Mouse (Mus musculus) spleen, embryonic (tissue): Measurements from ENCODE around the gene Rassf1.

Experiments
- CTCF ChIA-PET: fragments of 350-600 bp; sonication (Branson Sonifier 250); formaldehyde crosslinking; loops from one replicate; lab custom pipeline; 2022; lab: Charles Lee

Gene Rassf1

DNA sequence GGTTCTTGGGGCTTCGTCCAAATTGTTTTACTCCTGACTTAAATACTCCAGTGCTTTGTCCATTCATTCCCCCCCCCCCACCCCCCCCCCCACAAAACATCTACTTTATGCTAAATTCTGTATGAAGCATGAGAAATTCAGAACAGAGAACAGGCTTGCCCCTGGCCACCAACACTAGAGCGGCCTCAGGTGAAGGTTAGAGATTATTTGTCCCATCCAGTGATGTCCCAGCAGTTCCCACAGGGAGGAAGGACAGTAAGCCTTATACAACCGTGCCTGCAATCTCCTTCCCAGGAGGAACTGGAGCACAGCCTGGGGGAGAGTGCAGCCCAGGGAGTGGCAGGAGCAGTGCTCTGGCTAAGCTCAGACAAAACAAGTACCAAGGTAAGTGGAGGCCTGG, 27.2 kb downstream of the Rassf1 start, which contains the start of gene Naa80:
Naa80 (plus strand) TSS at position 301 of the 400 bp plus-strand sequence.
- CTCF ChIA-PET: interaction anchor here (1.7 kb wide), 1 partner anchor 13 kb away, joined by 4 read pairs; no protein-coding TSS in a partner anchor

DNA sequence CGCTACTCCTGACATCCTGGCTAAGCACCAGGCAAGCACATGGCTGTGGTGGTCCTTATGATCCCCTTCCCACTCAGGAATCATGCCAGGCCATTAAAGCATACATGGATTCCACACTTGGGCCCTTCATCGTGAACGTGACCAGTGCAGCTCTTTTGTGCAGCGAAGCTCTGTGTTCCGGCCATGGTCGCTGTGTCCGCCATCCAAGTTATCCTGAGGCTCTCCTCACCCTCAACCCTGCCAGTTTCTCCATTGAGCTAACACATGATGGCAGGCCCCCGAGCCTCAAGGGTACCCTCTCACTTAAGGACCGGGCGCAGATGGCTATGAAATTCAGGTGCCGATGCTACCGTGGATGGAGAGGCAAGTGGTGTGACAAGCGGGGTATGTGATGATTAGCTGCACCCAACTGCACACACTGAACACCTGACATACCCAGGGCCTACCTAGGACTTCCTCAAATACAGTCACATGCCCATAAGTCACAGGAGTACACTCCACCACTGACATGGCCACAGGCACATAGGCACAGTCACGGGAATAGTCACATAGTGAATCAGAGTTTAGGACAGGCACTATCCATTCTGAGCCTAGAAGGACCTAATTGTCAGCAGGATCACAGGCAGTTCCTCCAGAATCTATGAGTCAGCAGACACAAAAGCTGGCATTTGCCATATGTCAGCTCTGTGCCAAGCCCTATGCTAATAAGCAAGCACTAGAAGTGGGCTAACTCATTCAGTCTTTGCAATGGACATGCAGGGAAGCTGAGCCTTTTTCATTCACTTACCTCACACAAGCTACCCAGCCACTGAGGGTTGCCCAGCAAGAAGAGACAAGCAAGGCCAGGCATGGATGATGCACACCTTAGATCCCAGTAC, 27.9 kb downstream of the Rassf1 start:
- CTCF ChIA-PET: interaction anchor here (1.7 kb wide), 1 partner anchor 14 kb away, joined by 4 read pairs; no protein-coding TSS in a partner anchor

DNA sequence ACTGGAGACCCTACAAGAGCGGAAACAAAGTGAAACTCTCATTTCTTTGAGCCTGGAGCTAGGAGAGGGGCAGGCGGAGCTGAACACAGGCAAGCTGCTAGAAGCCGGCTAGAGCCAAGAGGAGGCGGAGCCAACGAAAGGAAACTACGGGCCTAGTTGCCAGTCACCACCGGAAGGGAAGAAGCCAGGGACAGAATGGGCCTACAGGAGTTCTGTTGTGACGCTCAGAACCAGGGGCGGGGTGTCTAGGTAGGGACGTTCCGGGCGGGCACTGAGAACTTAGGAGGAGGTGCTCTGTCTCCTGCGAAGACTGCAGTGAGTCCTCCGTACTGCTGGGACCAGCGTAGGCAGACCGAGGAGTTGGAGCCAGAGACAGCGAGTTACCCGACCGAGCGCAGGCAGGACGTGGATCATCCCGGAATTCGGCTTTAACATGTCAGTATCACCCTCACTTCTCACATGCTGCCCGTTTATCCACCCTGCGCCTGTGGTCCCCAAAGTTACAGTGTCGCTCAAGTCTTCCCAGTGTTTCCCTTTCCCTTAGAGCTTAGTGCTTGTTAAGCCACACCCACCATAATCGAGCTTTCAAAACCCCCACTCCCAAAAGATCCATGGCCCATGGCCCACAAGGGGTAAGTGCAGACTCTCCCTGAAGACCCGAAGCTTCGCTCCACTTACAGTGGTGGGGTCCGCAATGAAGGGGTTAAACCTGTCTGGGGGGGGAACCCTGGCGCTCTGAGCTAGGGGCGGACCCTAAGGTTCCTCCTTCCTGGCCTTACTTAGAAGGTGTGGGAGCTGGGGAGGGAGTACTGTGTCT, 29.4 kb downstream of the Rassf1 start, which contains the start of gene Hyal3:
Hyal3 (plus strand) TSS at position 318 of the 817 bp plus-strand sequence.
- CTCF ChIA-PET: interaction anchor here (0.7 kb wide), 1 partner anchor 33 kb away, joined by 3 read pairs; no protein-coding TSS in a partner anchor

DNA sequence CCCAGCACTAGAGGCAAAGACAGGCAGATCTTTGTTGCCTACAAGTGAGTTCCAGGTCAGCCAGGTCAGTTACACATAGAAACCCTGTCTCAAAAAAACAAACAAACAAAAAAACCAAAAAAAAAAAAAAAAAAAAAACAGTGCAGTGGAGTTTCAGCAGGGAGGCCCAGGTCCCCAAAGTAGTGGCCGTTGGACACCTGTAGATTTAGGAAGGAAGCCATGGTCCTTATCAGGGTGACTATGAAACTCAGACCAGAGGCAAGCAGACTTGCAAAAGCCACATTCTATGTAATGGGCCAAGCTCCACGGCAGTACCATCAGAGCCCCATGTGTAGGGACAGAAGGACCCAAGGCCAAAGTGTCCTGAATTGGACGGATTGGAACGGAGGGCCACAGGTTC, 30.2 kb downstream of the Rassf1 start:
- CTCF ChIA-PET: interaction anchor here (0.7 kb wide), 1 partner anchor 1346 kb away, joined by 6 read pairs; no protein-coding TSS in a partner anchor

DNA sequence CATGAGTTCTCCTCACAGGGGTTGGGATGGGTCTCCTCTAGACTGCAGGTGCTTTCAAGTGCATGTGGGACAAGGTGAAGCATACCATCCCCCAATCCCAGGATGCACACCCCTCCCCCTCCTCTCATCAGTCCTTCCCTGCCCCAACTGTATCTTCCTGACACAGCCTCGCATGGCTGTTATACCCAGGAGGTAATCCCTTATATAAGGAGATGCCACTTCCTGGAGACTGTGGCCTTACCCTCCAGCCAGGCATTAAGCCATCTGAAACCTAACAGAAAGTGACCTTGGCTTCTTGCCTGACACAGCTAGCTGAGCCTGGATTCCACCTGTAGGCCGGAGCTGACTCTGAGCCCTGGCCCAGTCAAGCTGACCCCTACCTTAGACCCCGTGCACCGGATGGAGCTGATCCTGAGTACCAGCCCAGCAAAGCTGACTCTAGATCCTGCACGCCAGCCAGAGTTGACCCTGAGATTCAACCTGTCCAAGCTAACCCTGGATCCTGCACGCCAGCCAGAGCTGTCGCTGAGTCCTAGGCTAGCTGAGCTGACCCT, 31.2 kb downstream of the Rassf1 start:
- CTCF ChIA-PET: no interaction called here

DNA sequence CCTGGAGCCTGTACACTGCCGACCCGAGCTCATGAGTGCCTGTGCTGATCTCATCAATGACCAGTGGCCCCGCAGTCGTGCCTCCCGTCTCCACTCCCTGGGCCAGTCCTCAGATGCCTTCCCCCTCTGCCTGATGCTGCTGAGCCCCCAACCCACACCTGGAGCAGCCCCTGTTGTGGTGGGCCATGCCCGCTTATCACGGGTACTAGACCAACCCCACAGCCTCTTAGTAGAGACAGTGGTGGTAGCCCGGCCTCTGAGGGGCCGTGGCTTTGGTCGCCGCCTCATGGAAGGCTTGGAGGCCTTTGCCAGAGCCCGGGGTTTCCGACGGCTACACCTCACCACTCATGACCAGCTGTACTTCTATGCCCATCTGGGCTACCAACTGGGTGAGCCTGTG, 31.8 kb downstream of the Rassf1 start:
- CTCF ChIA-PET: no interaction called here

DNA sequence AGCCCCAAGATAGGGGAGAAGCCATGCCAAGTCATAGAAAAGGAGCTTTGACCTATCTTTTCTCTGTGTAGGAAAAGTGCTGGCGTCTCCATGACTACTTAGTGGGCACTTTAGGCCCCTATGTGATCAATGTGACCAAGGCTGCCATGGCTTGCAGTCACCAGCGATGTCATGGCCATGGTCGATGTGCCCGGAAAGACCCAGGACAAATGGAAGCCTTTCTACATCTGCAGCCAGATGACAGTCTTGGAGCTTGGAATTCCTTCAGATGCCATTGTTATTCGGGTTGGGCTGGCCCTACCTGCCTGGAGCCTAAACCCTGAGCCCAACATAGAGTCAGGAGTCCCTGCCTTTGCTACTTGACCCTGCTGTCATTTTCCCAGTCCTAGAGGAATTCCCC, 35.1 kb downstream of the Rassf1 start:
- CTCF ChIA-PET: no interaction called here

DNA sequence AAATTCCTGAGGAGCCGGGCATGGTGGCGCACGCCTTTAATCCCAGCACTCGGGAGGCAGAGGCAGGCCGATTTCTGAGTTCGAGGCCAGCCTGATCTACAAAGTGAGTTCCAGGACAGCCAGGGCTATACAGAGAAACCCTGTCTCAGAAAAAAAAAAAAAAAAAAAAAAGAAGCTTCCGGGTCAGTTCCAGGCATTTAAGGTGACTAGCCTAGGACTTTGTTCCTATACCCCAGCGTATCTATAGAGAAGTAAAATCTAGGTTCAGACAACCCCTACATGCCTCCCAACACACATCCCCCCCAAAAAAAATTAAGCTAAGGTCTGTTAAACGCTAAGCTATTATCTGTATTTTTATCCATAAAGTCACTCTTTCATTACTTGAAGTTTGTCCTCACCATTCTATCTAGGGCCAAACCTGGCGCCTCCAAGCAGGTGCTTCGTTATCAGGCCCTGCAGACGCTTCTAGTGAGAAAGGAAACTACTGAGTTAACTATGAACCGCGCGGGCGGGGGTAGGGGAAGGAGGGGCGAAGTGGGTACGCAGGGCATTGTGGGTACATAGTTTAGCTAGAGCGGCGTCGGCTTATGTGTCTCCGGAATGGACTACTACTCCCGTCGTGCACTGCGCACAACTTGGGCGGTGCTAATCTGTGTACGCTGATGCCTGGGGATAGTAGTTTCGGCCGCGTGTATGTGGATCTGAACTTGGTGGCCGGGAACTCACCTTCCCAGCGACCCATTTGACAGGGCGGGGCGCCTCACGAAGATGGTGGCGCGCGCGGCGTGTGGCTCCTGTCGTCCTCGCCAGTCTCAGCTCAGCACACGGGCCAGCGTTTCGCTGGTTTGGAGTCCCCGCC, 35.8 kb downstream of the Rassf1 start, which contains the start of gene Ifrd2:
Ifrd2 (plus strand) TSS at position 669 of the 859 bp plus-strand sequence.
- CTCF ChIA-PET: interaction anchor here (0.6 to 1.1 kb wide), 2 partner anchors 16 to 49 kb away, joined by 3 read pairs; no protein-coding TSS in a partner anchor

DNA sequence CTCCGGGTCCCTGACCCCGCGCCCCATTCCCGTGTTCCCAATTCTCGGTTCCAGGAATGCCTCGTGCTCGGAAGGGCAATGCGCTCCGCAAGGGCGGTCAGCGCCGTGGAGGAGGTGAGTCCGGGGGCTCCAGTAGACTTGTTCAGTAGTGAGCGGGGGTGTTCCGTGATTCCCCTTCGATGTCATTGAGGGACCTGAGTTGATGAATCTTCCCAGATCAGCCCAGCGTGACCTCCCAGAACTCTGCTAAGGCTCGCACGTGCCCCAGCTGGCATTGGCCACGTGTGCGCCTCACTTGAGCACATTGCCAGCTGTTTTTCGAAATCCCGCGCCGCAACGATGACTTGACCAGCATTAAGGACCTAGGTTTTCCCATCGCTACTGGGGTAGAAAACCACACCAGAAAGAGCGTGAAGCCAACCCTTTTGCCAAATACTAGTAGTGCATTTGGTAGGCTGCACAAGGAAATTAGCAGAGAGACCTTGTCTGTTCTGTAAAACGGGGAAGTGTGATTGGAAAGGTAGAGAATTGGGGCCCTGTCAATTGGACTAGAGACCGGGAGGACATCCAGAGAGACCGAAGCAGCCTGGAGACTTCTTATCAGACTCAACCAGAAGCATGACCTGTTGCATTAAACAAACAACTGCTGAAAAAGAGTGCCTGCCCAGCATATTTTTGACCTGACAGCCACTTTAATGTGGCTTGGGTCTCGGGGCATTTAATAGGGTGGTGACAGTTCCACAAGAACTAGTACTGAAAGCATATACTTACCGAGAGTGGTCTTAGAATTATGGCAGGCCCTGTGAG, 36.7 kb downstream of the Rassf1 start:
- CTCF ChIA-PET: interaction anchor here (0.8 to 1.1 kb wide), 2 partner anchors 21 to 48 kb away, joined by 3 to 4 read pairs; no protein-coding TSS in a partner anchor

DNA sequence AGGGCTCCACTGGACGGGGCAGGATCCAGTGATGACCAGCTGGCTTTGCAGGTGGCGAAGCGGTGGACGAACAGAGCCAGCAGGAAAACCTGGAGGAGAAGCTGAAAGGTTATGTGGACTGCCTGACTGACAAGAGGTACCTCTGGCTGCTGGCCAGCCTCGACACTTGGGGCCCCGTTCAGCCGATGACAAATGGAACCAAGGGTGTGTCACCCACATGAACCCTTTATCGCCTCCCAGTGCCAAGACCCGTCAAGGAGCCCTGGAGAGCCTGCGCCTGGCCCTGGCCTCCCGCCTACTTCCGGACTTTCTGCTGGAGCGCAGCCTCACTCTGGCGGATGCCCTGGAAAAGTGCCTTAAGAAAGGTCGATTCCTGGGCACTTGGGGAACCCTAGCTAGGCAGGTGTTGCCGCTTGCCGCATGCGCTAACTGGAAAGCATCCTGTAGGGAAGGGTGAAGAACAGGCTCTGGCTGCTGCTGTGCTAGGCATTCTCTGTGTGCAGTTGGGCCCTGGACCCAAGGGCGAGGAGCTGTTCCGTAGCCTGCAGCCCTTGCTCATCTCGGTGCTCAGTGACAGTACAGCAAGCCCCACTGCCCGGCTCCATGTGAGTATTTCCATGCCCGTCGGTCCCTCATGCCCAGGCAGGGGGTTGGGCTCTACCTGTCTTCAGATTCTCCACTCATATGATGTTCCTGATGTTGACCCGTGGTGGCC, 38.9 kb downstream of the Rassf1 start:
- CTCF ChIA-PET: interaction anchor here (0.6 kb wide), 1 partner anchor 125 kb away, joined by 6 read pairs; no protein-coding TSS in a partner anchor

DNA sequence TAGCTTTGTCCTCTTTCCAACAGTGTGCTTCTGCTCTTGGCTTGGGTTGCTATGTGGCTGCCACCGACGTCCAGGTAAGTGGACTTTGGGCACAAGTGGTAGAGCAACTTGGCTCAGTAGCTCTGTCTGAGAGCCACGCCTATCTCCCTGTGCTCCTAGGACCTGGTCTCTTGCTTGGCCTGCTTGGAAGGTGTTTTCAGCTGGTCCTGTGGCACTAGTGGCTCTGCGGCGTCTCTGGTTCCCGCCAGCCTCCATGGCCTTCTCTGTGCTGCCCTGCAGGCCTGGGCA, 39.4 kb downstream of the Rassf1 start:
- CTCF ChIA-PET: no interaction called here

DNA sequence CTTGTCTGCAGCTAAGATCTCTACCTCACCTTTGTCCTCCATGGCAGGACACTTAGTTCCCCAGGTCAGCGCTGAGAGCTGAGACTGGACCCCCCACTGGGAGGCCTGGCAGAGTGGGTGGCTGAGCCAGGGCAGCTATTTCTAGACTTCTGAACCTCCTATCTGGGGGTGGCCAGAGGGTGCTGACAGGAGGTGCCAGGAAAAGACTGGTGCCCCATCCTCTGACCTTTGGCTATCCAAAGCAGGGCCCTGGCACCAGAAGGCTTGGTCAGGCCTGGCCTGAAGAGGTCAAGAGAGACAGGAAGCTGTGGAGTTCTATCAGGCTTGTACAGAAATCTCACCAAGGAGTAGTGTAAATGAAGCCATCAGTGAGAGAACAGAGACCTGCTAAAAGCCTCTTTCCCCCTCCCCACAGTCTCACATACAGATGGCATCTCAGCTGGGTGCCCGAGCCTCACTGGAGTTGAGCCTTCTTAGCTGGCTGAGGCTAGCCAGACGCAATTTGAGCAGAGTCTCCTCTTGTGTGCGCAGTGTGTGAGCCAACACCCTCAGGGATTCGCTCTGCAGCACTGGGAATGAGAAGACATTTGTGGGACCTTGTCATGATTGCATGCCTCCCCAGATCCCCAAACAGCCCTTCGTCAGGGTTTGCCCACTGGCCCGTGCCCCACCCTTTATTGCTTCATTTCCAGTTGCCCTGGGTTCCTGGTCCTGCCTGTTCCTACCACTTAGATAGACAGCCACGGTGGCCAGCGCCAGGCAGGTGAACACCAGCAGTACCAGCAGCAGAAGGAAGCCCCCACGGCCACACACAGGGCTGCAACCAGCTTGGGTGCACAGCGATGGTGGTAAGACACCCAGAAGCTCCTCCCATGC, 42.0 kb downstream of the Rassf1 start:
- CTCF ChIA-PET: interaction anchor here (1.2 kb wide), 1 partner anchor 35 kb away, joined by 3 read pairs; no protein-coding TSS in a partner anchor

DNA sequence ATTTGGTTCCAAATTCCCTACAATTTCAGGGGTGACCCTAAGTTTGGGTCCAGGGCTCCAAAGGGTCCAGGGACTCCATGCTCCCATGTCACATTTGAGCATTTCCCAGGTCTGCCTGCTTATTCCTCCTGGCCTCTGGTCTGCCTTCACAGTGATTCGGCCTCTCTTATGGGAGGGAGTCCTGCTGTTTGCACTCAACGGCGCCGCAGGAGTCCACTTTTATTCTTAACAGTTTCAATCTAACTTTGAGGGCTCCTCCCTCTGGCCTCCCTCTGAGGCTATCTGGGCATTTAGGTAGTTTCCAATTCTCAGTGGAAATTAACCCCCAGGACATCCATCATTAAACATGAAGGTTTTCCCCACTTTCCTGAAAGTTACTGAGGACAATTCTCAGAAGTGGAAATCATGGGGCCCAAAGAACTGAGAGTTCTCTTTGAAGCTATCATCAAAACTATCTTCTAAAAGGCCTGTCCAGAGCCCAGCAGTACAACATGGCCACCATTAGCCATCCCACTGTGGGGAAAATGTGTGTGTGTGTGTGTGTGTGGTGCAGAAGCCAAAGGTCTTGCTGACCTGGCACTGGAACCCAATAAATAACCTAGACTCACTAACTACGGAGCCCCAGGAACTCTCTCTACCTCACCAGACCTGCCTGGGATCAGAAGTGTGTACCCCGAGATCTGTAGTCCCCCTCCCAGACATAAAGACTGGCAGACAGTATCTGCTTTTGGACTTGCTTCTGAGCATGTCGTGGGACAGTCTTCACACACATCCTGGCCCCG, 43.1 kb downstream of the Rassf1 start:
- CTCF ChIA-PET: no interaction called here

DNA sequence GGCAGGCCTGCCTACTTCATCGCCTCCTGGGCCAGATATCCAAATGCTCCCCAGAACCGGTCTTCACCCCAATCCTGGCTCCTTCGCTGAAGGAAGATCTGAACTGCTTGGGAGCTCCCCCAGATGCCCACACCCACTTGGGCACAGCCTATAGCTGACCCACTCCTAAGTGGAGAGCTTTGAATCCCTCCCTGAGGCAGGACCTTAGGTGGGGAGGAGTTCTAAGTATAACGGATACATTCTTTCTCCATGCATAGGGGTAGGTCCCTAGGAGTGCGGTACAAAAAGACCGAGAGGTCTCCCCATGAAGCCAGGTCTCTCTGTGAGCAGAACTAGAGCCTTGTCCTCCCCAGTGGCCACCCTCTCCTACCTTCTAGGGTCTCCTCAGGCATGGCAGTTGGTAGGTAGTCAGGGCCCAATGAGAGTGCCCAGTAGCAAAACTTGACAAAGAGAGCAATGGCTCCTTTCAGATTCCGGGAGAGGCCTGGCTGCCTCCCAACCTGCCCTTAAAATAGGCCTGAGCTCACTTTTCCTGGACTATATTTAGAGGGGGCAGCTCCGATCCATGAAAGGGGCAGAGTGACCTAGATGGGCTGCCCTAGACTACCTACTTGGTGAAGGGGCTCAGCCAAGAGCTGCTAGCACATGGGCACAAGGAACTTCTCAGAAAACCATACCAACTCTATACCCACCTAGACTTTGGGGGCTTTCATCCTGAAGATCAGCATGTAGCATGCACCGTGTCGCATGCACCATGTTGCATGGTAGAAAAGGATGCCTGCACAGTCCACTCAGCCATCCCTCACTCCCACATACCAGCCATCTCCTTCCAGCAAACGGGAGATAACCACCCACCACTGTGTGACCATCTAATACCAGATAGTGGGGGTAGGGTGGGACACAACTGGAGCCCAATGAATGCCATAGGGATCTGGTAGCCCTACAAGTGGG, 45.5 kb downstream of the Rassf1 start:
- CTCF ChIA-PET: interaction anchor here (0.7 kb wide), 1 partner anchor 291 kb away, joined by 3 read pairs; the partner anchor contains the start of gene Mon1a

DNA sequence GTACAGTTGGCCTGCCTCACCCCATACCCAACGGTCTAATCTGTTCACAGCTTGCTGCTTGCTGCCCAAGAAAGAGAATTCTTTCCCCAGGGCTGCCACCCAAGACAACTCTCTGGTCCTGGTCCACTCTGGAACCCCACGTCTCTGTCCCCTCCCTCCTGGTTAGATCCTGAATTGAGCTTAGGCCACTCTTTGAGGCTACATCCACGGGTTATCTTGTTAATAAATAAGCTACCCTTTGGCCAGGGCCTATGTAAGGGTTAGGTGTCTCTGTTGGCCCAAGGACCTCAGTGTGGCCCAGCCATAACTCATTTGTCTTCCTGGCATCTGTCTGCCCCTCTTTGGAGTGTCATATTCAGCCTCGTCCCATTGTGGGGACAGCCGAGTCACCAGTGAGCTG, 47.0 kb downstream of the Rassf1 start:
- CTCF ChIA-PET: interaction anchor here (0.5 kb wide), 2 partner anchors 31 to 226 kb away, joined by 4 to 6 read pairs; no protein-coding TSS in a partner anchor

DNA sequence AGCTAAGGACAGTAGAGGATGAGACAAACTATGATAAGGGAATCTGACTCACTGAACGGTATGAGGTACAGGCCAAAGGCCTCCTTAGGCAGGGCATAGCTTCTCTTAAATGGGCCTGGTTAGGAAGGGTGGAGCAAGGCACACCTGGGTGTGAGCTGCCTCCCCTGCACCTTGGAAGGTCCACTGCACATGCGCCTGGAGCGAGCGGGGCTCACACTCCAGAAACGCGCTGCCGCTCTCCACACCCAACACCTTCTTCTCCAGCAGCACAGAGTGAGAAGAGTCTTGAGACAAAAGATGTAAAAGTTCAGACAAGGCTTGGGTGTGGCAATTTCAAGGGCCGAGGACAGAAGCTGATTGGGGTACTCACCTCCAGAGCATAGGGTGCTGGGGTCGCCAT, 48.1 kb downstream of the Rassf1 start:
- CTCF ChIA-PET: interaction anchor here (0.6 kb wide), 1 partner anchor 9 kb away, joined by 3 read pairs; no protein-coding TSS in a partner anchor
